Mouse (Mus musculus): ENCODE measurements around the gene Krtap28-10. TPM values are rescaled to one million over a fixed set of nuclear protein-coding genes. Genes with fewer than 3 reads are reported as not detected.
A peak's percentile ranks its signal among the peaks of the same experiment; 100 is the strongest.

The Krtap28-10 gene
- not detected in 2 replicates for polyA plus RNA-seq (2015; fragmentation: Nextera tagmentation; extraction: Ambion mirVana)

DNA sequence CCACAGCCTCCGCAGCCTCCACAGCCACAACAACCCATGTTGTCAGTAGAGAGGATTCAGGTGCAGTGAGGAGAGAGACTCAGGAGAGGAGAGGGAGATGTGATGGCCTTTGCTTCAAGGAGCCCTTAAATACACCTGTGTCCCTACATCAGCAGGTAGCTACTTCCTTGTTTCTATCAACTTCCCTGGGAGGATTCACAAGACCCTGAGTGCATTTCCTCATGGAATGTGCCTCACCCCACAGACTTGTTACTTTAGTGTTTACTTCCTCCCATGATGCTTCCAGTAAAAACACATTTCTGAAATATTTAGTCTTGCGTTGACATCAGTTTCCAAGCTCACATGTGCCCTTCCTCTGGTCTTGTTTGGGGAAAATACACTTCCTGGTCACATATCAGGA, at the start of gene Krtap28-10:
Krtap28-10 (minus strand) TSS at position 101 of the 400 bp plus-strand sequence.
- ATAC-seq = no peak
- H3K27ac ChIP-seq = no peak within 1 kb of the TSS
- H3K9me3 ChIP-seq = no peaks in the 10 kb centered on the region
- no peak within 1 kb of the TSS for H3K9ac ChIP-seq (replicated peaks)
- WGBS = 95% methylated on average over 2 of the region's 2 CpGs
- no peaks in the 10 kb centered on the region for H3K36me3 ChIP-seq
- no peaks in the 10 kb centered on the region for H3K27me3 ChIP-seq
- H3K4me2 ChIP-seq (replicated peaks) = no peak within 1 kb of the TSS
- H3K4me1 ChIP-seq (replicated peaks) = peaks cover 6% of the 10 kb centered on the region; the same call in 1 of the 2 replicates
- H3K4me3 ChIP-seq (replicated peaks) = no peak within 1 kb of the TSS

DNA sequence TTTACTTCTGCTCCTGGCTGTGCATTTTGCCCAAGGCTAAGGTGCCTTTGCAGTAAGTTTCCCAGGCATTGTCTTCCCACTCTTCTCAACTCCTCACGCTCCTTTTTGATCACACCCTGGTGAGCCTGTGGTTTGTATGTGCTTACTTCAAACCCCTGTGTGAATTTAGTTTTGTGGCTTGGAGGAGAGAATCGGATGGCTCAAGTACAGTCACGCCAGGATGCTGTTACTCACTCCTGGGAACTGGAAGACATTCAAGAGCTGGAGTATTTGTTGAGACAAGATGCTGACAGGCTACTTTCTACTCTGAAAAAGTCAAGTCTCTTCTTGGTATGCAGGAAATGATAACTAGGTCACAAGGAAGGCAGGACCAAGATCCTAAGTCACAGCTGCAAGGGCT, 49.0 kb upstream of the Krtap28-10 start:
- Histone ChIP-seq H3K4me2 (replicated peaks) (no peak overlapping the region), H3K9ac (replicated peaks) (no peak overlapping the region), H3K27me3 (no peaks in the 10 kb centered on the region), H3K4me3 (replicated peaks) (no peak overlapping the region), H3K9me3 (no peaks in the 10 kb centered on the region), H3K27ac (no peak overlapping the region), H3K36me3 (no peaks in the 10 kb centered on the region), H3K4me1 (replicated peaks) (no peaks in the 10 kb centered on the region)
- no peak for ATAC-seq
- 83% methylated on average over 3 of the region's 3 CpGs for WGBS

DNA sequence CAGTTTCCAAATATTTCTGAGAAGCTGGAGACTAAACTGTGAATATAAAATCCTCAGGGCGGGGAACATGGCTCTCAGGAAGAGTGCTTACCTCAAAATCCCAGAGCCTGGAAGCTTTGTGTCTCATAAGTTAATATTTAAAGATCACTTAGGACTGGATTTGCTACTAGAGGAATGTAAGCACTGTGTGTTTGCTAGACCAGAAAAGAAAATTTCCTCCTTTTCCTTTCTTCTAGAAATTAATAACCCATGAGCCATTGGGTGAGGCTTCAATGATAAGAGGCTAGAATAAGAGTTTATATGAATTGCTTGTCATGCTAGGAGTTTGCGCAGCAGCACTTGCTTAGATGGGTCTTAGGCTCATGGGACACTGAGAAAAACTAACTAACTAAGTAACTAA, 42.5 kb upstream of the Krtap28-10 start:
- Histone ChIP-seq H3K9ac (replicated peaks) (no peak overlapping the region), H3K27me3 (no peaks in the 10 kb centered on the region), H3K27ac (no peak overlapping the region), H3K4me1 (replicated peaks) (no peaks in the 10 kb centered on the region), H3K36me3 (no peaks in the 10 kb centered on the region), H3K4me3 (replicated peaks) (no peak overlapping the region), H3K4me2 (replicated peaks) (no peak overlapping the region), H3K9me3 (no peaks in the 10 kb centered on the region)
- 91% methylated on average over 2 of the region's 2 CpGs for WGBS
- no peak for ATAC-seq

DNA sequence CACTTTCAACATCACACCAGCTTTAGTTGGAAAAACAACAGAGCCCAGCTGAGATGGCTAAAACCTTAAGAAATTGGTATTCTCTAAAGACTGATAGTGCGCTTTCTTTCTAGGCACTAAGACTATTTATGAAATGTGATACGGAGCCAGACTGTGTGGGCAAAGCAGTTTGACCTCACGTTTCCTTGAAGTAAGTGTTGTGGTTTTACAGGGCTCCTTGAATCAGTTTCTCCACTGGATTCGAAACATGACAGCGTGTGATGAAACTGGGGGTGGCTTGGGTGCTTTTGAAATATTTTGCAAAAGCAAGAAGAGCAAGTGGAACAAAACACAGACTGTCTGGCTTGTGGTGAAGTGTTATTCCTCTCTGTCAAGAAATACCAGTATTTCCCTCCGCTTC, 34.7 kb upstream of the Krtap28-10 start:
- Histone ChIP-seq H3K36me3 (no peaks in the 10 kb centered on the region), H3K4me1 (replicated peaks) (no peaks in the 10 kb centered on the region), H3K9me3 (no peaks in the 10 kb centered on the region), H3K4me2 (replicated peaks) (no peak overlapping the region), H3K4me3 (replicated peaks) (no peak overlapping the region), H3K27ac (no peak overlapping the region), H3K9ac (replicated peaks) (no peak overlapping the region), H3K27me3 (no peaks in the 10 kb centered on the region)
- ATAC-seq = no peak
- WGBS = 91% methylated on average over 6 of the region's 6 CpGs

DNA sequence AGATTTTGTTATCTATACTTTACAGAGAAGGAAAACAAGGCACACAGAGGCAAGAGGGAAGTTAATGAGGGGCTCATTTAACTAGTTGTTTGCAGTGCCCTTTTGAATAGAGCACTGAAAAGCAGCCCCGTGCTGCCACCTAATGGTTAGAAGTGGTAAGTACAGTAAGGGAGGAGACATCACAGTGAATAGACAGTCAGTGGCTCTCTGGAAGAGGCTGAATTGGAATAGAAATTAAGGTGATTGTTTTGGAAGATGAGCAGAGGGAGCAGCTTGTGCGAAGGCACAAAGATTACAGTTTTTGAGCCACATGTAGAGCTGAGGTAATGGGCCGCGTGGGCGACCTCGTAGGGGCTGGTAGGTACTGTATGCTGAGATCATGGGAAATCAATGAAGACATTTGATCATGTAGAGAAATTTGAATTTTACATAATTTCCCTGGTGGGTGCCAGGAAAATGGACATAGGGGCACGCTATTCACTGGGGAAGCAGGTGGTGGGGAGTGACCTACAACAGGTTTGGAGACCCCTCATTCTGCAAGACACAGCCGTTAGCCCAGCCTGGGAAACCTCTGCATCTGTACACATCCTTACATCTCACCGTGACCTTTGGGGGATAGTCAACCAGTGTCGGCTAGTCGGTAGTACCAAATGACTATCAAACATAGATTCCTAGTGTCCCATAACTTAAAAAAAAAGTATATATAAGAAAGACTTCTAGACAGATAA, 34.1 kb upstream of the Krtap28-10 start:
- 0 out of 2 replicates have a peak overlapping the region, but pooled peaks have one; percentile 42 for H3K9ac ChIP-seq (replicated peaks)
- WGBS = 50% methylated on average over 11 of the region's 11 CpGs
- peak overlapping the region; percentile 15 for H3K4me3 ChIP-seq (replicated peaks)
- H3K27ac ChIP-seq = no peak overlapping the region
- no peaks in the 10 kb centered on the region for H3K9me3 ChIP-seq
- H3K27me3 ChIP-seq = no peaks in the 10 kb centered on the region
- peak; percentile 93 for ATAC-seq
- H3K4me2 ChIP-seq (replicated peaks) = peak overlapping the region; percentile 35
- no peaks in the 10 kb centered on the region for H3K36me3 ChIP-seq
- H3K4me1 ChIP-seq (replicated peaks) = no peaks in the 10 kb centered on the region

DNA sequence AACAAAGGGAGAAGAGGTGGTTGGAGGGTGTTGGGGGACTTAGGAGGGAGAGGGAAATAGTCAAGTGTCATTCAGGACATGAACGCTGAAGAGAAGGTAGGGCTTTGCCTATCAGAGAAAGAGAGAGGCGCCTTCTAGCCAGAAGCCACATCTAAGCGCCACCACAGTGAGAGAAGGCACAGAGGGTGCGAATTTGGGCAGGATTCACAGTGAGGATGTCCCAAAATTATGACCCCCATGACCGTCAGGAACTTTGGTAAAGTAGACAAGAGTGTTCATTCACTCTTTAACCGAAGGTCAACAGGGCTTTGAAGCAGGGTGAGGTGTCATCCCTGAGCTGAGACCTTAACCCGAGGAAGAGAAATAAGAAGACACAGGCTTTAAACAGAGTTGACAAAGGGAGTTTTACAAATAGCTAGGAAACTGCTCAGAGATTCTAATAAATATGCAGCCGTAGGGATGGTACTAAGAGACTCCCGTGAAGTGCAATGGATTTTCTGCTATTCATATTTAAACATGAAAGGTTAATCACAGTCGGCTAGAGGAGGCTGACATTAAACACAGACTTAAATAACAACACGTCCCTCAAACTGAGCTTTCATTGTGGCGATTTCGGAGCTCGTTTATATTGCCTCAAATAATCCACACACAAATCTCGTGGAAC, 33.4 kb upstream of the Krtap28-10 start:
- Histone ChIP-seq H3K36me3 (no peaks in the 10 kb centered on the region), H3K9ac (replicated peaks) (0 out of 2 replicates have a peak overlapping the region, but pooled peaks have one; percentile 42), H3K27ac (no peak overlapping the region), H3K4me1 (replicated peaks) (no peaks in the 10 kb centered on the region), H3K27me3 (no peaks in the 10 kb centered on the region), H3K4me3 (replicated peaks) (peak overlapping the region; percentile 15), H3K9me3 (no peaks in the 10 kb centered on the region), H3K4me2 (replicated peaks) (peak overlapping the region; percentile 35)
- WGBS = 35% methylated on average over 15 of the region's 15 CpGs
- peak; percentile 74 for ATAC-seq

DNA sequence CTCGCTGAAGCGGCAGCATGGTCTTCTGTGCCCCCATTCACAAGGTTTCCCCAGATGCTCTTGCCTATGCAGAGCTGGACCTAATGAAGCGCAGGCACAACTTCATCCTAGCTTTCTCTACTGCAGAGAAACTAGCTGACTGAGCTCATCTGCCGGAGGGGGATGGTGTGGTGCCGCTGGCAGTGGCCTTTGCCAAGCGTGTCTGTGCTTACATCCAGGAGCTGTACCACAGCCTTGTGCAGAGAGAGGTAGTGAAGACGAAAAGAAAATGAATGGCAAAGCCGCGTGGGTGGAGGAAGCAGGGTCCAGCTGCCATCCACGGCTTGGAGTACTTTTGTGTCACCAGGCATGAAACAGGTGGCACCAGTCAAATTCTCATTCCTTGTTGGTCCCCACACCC, 24.9 kb upstream of the Krtap28-10 start:
- WGBS = 91% methylated on average over 10 of the region's 10 CpGs
- Histone ChIP-seq H3K36me3 (no peaks in the 10 kb centered on the region), H3K9ac (replicated peaks) (no peak overlapping the region), H3K27me3 (no peaks in the 10 kb centered on the region), H3K4me1 (replicated peaks) (no peaks in the 10 kb centered on the region), H3K27ac (no peak overlapping the region), H3K4me3 (replicated peaks) (no peak overlapping the region), H3K4me2 (replicated peaks) (no peak overlapping the region), H3K9me3 (no peaks in the 10 kb centered on the region)
- no peak for ATAC-seq

DNA sequence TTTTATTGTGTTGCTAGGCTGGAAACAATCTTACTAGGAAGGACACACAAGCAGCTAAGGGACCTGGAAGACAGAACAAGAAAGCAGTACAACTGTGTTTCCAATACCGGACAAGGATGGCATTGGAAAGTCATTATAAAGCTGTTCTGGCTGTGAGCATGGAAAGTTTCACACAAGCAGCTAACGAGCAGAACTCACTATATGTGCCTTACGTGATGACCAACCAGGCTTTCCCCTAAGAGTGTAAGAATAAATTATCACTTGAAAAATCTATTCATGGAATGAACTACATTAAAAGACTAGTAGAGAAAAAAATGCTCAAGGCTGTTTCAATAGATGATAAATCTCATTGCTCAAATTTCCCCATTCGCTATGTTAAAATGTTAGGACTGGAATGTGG, 24.3 kb upstream of the Krtap28-10 start:
- ATAC-seq = no peak
- H3K36me3 ChIP-seq = no peaks in the 10 kb centered on the region
- H3K9me3 ChIP-seq = no peaks in the 10 kb centered on the region
- no peaks in the 10 kb centered on the region for H3K4me1 ChIP-seq (replicated peaks)
- WGBS = 92% methylated on average over 4 of the region's 4 CpGs
- H3K4me3 ChIP-seq (replicated peaks) = no peak overlapping the region
- no peak overlapping the region for H3K27ac ChIP-seq
- H3K9ac ChIP-seq (replicated peaks) = no peak overlapping the region
- no peaks in the 10 kb centered on the region for H3K27me3 ChIP-seq
- no peak overlapping the region for H3K4me2 ChIP-seq (replicated peaks)

DNA sequence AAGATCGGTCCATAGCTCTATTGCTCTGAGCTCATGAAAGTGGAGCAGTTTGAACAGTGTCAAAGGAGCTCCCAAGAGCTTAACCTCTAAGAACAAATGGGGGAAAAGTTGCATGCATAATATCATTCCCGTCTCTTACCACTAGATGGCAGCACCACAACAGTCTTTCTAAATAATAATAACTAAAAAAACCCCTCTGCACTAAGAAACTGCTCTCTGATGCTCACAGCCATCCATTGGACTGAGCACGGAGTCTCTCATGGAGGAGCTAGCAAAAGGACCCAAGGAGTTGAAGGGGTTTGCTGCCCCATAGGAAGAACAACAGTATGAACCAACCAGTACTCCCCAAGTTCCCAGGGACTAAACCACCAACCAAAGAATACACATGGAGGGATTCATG, 22.6 kb upstream of the Krtap28-10 start:
- H3K27me3 ChIP-seq = no peaks in the 10 kb centered on the region
- 0 out of 2 replicates have a peak, but pooled peaks have one; percentile 9 for ATAC-seq
- no peak overlapping the region for H3K9ac ChIP-seq (replicated peaks)
- H3K9me3 ChIP-seq = no peaks in the 10 kb centered on the region
- no peak overlapping the region for H3K4me3 ChIP-seq (replicated peaks)
- 27% methylated on average over 3 of the region's 3 CpGs for WGBS
- H3K36me3 ChIP-seq = no peaks in the 10 kb centered on the region
- H3K4me1 ChIP-seq (replicated peaks) = no peaks in the 10 kb centered on the region
- H3K27ac ChIP-seq = no peak overlapping the region
- no peak overlapping the region for H3K4me2 ChIP-seq (replicated peaks)

DNA sequence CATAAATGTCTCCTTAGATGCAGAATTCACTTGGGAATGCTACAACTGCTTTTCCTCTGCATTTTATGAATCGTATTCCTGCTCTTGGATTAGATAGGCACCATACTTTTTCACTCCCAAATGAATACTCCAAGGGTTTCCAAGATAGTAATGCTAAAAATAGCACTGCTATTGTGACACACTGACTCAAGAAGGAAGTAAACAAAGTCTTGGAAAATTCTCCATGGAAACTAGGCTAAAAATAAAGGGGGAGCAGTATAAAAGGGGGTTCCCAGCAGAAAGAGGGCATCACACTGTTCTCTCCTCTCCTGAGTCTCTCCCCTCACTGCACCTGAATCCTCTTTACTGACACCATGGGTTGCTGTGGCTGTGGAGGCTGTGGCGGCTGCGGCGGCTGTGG, 18.4 kb upstream of the Krtap28-10 start, which contains the start of gene Krtap28-13:
Krtap28-13 (plus strand) TSS at position 288 of the 400 bp plus-strand sequence.
- Histone ChIP-seq H3K27me3 (no peaks in the 10 kb centered on the region), H3K36me3 (no peaks in the 10 kb centered on the region), H3K9ac (replicated peaks) (no peak within 1 kb of the TSS), H3K9me3 (no peaks in the 10 kb centered on the region), H3K4me3 (replicated peaks) (no peak within 1 kb of the TSS), H3K27ac (no peak within 1 kb of the TSS), H3K4me2 (replicated peaks) (no peak within 1 kb of the TSS), H3K4me1 (replicated peaks) (no peaks in the 10 kb centered on the region)
- no peak for ATAC-seq
- 93% methylated on average over 4 of the region's 4 CpGs for WGBS

DNA sequence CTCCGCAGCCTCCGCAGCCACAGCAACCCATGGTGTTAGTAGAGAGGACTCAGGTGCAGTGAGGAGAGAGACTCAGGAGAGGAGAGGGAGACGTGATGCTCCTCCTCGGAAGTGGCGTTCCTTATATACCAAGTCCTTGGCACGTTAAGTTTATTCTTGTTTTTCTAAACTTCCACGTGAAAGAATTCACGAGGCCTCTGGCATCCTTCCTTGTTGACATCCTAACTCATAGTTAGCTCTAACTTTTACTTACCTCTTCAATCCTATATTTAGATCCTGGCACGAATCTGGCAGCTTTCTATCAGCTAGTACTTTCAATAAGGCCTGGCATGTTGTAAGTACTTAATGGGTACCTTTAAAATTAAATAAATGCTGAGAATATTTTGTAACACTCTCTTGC, 17.0 kb upstream of the Krtap28-10 start, which contains the start of gene A030005K14Rik:
A030005K14Rik (minus strand) TSS at position 101 of the 400 bp plus-strand sequence.
- ATAC-seq = no peak

DNA sequence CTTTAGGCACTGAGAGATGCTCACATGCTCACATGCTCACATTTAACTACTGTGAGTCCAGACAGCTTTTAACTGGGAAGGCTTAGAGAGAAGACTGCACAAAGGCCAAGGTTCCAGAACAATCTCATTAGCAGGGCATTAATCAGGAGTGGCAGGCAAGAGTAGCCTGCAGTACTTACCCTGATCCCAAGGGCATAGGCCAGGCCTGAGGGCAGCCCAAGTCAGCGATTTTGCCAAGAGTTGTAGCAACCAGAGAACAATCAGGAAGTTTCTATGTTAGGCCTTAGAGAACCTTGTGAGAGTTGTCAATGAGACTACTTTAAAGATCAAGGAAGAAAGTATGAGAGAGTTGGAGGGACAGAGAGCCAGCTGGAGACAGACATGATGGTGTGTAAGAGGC, 16.2 kb upstream of the Krtap28-10 start:
- no peak for ATAC-seq
- H3K36me3 ChIP-seq = no peaks in the 10 kb centered on the region
- H3K4me3 ChIP-seq (replicated peaks) = no peak overlapping the region
- no peaks in the 10 kb centered on the region for H3K9me3 ChIP-seq
- no peak overlapping the region for H3K4me2 ChIP-seq (replicated peaks)
- no peaks in the 10 kb centered on the region for H3K4me1 ChIP-seq (replicated peaks)
- WGBS = 59% methylated on average over 1 of the region's 1 CpGs
- no peak overlapping the region for H3K9ac ChIP-seq (replicated peaks)
- no peaks in the 10 kb centered on the region for H3K27me3 ChIP-seq
- H3K27ac ChIP-seq = no peak overlapping the region

More for the DNA sequence above, 17.0 kb upstream of the Krtap28-10 start, which contains the start of gene A030005K14Rik:
- Histone ChIP-seq H3K4me2 (replicated peaks) (no peak within 1 kb of the TSS), H3K4me3 (replicated peaks) (no peak within 1 kb of the TSS), H3K27me3 (no peaks in the 10 kb centered on the region), H3K27ac (no peak within 1 kb of the TSS), H3K36me3 (no peaks in the 10 kb centered on the region), H3K4me1 (replicated peaks) (no peaks in the 10 kb centered on the region), H3K9me3 (no peaks in the 10 kb centered on the region), H3K9ac (replicated peaks) (no peak within 1 kb of the TSS)
- 92% methylated on average over 9 of the region's 9 CpGs for WGBS

All from midbrain, embryonic 13.5 days (tissue).